In the genomic region with DNA sequence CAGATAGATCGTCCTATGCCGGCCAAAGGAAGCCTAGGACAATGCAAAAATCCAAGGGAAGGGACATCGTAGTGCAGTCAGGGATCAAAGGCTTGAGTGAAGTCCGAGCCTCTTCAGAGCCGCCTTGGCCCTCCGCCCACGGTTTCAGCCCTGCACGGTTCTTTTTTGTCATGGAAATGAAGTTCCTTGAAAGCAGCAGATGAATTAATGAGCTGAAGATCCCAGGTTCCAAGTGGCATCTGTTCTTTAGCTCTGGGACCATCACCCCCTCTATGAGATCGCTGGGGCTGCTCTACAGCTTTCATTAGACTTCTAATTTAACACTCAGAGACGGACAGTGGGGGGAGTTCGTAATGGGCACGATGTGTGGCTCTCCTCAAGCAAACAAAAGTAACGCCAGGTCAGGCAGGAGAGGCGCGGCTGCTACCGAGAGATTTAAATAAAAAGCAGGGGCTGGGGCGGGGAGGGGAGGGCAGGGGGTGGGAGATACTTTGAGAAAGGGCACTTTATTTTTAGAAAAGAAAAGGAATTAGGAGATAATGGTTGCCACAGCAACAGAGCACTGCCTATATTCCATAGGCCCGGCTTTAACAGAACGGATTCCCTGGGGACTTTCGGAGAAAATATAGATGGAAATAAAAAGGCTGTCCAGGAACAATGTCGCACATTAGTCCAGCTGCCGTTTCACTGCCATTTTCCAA, we compare ENCODE assay signal across 9 mouse cellular contexts.
DNase-seq lines count a peak whose midpoint lies in the region; ATAC-seq lines count a peak whose summit lies in the region.
"Had no signal": no experiment of that assay in that cellular context is flagged by ENCODE, and none has a peak within 500 bp of the region (broad histone marks: within the 10 kb centered on the region; RNA-seq: fewer than 3 reads in every experiment).

No protein-coding gene starts in this region.

- no peaks in the 10 kb centered on the region for H3K4me1 ChIP-seq in heart, embryonic 11.5 days (ENCODE audit: control insufficient read depth, insufficient read depth, low read length)
- H3K4me1 ChIP-seq in embryonic facial prominence, embryonic 14.5 days (ENCODE audit: control insufficient read depth, insufficient read depth, low read length), result no peaks in the 10 kb centered on the region
- H3K4me1 ChIP-seq in midbrain, embryonic 11.5 days (ENCODE audit: control insufficient read depth, insufficient read depth, low read length), result peaks cover 27% of the 10 kb centered on the region

- no peaks in the 10 kb centered on the region for H3K36me3 ChIP-seq in heart, embryonic 11.5 days (ENCODE audit: control insufficient read depth, insufficient read depth, low read length)
- no peaks in the 10 kb centered on the region for H3K36me3 ChIP-seq in embryonic facial prominence, embryonic 14.5 days (ENCODE audit: control insufficient read depth, insufficient read depth, low read length)
- H3K36me3 ChIP-seq in midbrain, embryonic 11.5 days (ENCODE audit: control insufficient read depth, insufficient read depth, low read length), result no peaks in the 10 kb centered on the region

- H3K27me3 ChIP-seq in heart, embryonic 11.5 days (ENCODE audit: control insufficient read depth, insufficient read depth, low read length), result no peaks in the 10 kb centered on the region
- H3K27me3 ChIP-seq in embryonic facial prominence, embryonic 14.5 days (replicated peaks; ENCODE audit: control insufficient read depth, insufficient read depth, low read length), result no peaks in the 10 kb centered on the region
- no peaks in the 10 kb centered on the region for H3K27me3 ChIP-seq in midbrain, embryonic 11.5 days (ENCODE audit: control insufficient read depth, insufficient read depth, low read length)

- H3K9me3 ChIP-seq in heart, embryonic 11.5 days (replicated peaks; ENCODE audit: control insufficient read depth, low read length), result no peaks in the 10 kb centered on the region
- no peaks in the 10 kb centered on the region for H3K9me3 ChIP-seq in embryonic facial prominence, embryonic 14.5 days (ENCODE audit: control insufficient read depth, low read length)
- H3K9me3 ChIP-seq in midbrain, embryonic 11.5 days (ENCODE audit: control insufficient read depth, low read length), result peaks cover 3% of the 10 kb centered on the region

- DNase-seq in heart, adult 9 months (ENCODE audit: low spot score in 2 of 2), result no peak
- DNase-seq in ES-CJ7 (ENCODE audit: low read depth, low spot score), result peak; percentile 86
- peak; percentile 66 for DNase-seq in embryonic facial prominence, embryonic 14.5 days (ENCODE audit: low spot score)
- peak; percentile 98 for DNase-seq in midbrain, embryonic 11.5 days (ENCODE audit: low spot score, missing footprints)
- DNase-seq in urinary bladder, adult 18-20 months (ENCODE audit: low spot score in 2 of 2), result no peak
- DNase-seq in frontal cortex, postnatal 36 days (ENCODE audit: low spot score in 2 of 2), result no peak
- DNase-seq in ovary, postnatal 14 days (ENCODE audit: low spot score), result no peak

- WGBS in heart, embryonic 11.5 days (ENCODE audit: insufficient replicate concordance), result 15% methylated on average over 22 of the region's 22 CpGs
- 12% methylated on average over 22 of the region's 22 CpGs for WGBS in embryonic facial prominence, embryonic 14.5 days
- 3% methylated on average over 22 of the region's 22 CpGs for WGBS in midbrain, embryonic 11.5 days

- no peak for ATAC-seq in heart, embryonic 11.5 days (replicated peaks; ENCODE audit: insufficient number of reproducible peaks, low FRiP score, low TSS enrichment)
- peak; percentile 60 for ATAC-seq in embryonic facial prominence, embryonic 14.5 days (ENCODE audit: low read depth)
- ATAC-seq in midbrain, embryonic 11.5 days (ENCODE audit: low FRiP score), result peak; percentile 95

- H3K27ac ChIP-seq in heart, embryonic 11.5 days (ENCODE audit: low read depth, low read length), result no peak overlapping the region
- H3K27ac ChIP-seq in embryonic facial prominence, embryonic 14.5 days (replicated peaks; ENCODE audit: low read depth, low read length), result no peak overlapping the region
- H3K27ac ChIP-seq in midbrain, embryonic 11.5 days (ENCODE audit: low read depth, low read length), result peak overlapping the region; percentile 94

- H3K4me2 ChIP-seq in heart, embryonic 11.5 days, result peak overlapping the region; percentile 53
- peak overlapping the region; percentile 41 for H3K4me2 ChIP-seq in embryonic facial prominence, embryonic 14.5 days (ENCODE audit: low read depth, low read length)
- no peak overlapping the region; the same call in 1 of the 2 replicates for H3K4me2 ChIP-seq in midbrain, embryonic 11.5 days

- peak overlapping the region; percentile 23; the same call in 1 of the 2 replicates for H3K4me3 ChIP-seq in heart, embryonic 11.5 days (ENCODE audit: low read depth, low read length)
- 0 out of 2 replicates have a peak overlapping the region, but pooled peaks have one; percentile 6 for H3K4me3 ChIP-seq in embryonic facial prominence, embryonic 14.5 days (ENCODE audit: low read depth, low read length)
- H3K4me3 ChIP-seq in midbrain, embryonic 11.5 days (ENCODE audit: low read depth, low read length), result no peak overlapping the region
- H3K4me3 ChIP-seq: erythroblast, embryonic 14.5 days had no signal

- no peak overlapping the region for H3K9ac ChIP-seq in heart, embryonic 11.5 days (ENCODE audit: low read depth, low read length)
- H3K9ac ChIP-seq in embryonic facial prominence, embryonic 14.5 days (ENCODE audit: low read depth, low read length), result no peak overlapping the region
- no peak overlapping the region for H3K9ac ChIP-seq in midbrain, embryonic 11.5 days (ENCODE audit: low read length)

Comparison
In these comparisons a context has a peak if more than half of its experiments do, and no peak if none do; other contexts are left out.
1. DNase-seq: peak in ES-CJ7 (single experiment), embryonic facial prominence, embryonic 14.5 days (single experiment) and midbrain, embryonic 11.5 days (single experiment); none in heart, adult 9 months (0 of 2), urinary bladder, adult 18-20 months (0 of 2), frontal cortex, postnatal 36 days (0 of 2) and ovary, postnatal 14 days (single experiment).